Mouse (Mus musculus) embryonic facial prominence, embryonic 11.5 days (tissue): ENCODE measurements around the gene Ptpn7. TPM values are rescaled to one million over a fixed set of nuclear protein-coding genes. Genes with fewer than 3 reads are reported as not detected.

Experiments
- ATAC-seq: fragments of 200-750 bp; cut with Nextera tagmentation; replicated peaks from 2 replicates; pipeline ENCODE4 v1.8.0; 2017; ENCODE audit warnings: low read depth; ENCODE audit not compliant: insufficient number of reproducible peaks, low FRiP score, low TSS enrichment
- DNase-seq: peaks from one replicate; pipeline ENCODE4 v3.0.0-alpha.2; 2015; ENCODE audit warnings: low spot score
- H3K27ac ChIP-seq: fragments of 300-500 bp; sonication (generic); replicated peaks from 2 replicates; pipeline ENCODE4 v1.5.1; 2014; ENCODE audit warnings: mild to moderate bottlenecking, low read depth, low read length, control low read depth
- H3K27me3 ChIP-seq: fragments of 300-500 bp; sonication (generic); 2 replicates; pipeline ENCODE4 v1.6.1; 2014; ENCODE audit warnings: mild to moderate bottlenecking, low read length, moderate library complexity, mixed read lengths; ENCODE audit not compliant: control insufficient read depth, insufficient read depth
- H3K36me3 ChIP-seq: fragments of 300-500 bp; sonication (generic); replicated peaks from 2 replicates; pipeline ENCODE4 v1.6.1; 2014; ENCODE audit warnings: low read depth, mild to moderate bottlenecking, low read length, moderate library complexity, mixed read lengths; ENCODE audit not compliant: control insufficient read depth, insufficient read depth
- H3K4me1 ChIP-seq: fragments of 300-500 bp; sonication (generic); 2 replicates; pipeline ENCODE4 v1.6.1; 2014; ENCODE audit warnings: low read length, mixed read lengths; ENCODE audit not compliant: control insufficient read depth, insufficient read depth
- H3K4me2 ChIP-seq: fragments of 300-500 bp; sonication (generic); 2 replicates; pipeline ENCODE4 v1.6.1; 2014; ENCODE audit warnings: low read depth, mild to moderate bottlenecking, control low read depth, low read length, moderate library complexity
- H3K4me3 ChIP-seq: fragments of 300-500 bp; sonication (generic); 2 replicates; pipeline ENCODE4 v1.5.1; 2014; ENCODE audit warnings: low read depth, low read length, control low read depth
- H3K9ac ChIP-seq: fragments of 300-500 bp; sonication (generic); replicated peaks from 2 replicates; pipeline ENCODE4 v1.6.1; 2014; ENCODE audit warnings: mild to moderate bottlenecking, control low read depth, low read length
- H3K9me3 ChIP-seq: fragments of 300-500 bp; sonication (generic); replicated peaks from 2 replicates; pipeline ENCODE4 v1.6.1; 2016; ENCODE audit warnings: mild to moderate bottlenecking, low read length, inconsistent platforms, mixed read lengths; ENCODE audit not compliant: control insufficient read depth
- WGBS: fragments of 180-500 bp; shearing (Covaris S2); extraction: QIAGEN DNeasy Blood & Tissue Kit; methylation state at CpG from one replicate; pipeline ENCODE4 v1.1.7; 2014; 5-methylcytosine and 5-hydroxymethylcytosine counted together
- polyA plus RNA-seq: library from polyadenylated mRNA; unstranded; fragments of >200 nt; fragmentation: Nextera tagmentation; extraction: Ambion mirVana; gene quantifications from 2 replicates; pipeline ENCODE4 v1.2.1, GENCODE M21; 2014

The Ptpn7 gene
- polyA plus RNA-seq, 1 experiment from 2014 or later: 1.9 TPM

DNA sequence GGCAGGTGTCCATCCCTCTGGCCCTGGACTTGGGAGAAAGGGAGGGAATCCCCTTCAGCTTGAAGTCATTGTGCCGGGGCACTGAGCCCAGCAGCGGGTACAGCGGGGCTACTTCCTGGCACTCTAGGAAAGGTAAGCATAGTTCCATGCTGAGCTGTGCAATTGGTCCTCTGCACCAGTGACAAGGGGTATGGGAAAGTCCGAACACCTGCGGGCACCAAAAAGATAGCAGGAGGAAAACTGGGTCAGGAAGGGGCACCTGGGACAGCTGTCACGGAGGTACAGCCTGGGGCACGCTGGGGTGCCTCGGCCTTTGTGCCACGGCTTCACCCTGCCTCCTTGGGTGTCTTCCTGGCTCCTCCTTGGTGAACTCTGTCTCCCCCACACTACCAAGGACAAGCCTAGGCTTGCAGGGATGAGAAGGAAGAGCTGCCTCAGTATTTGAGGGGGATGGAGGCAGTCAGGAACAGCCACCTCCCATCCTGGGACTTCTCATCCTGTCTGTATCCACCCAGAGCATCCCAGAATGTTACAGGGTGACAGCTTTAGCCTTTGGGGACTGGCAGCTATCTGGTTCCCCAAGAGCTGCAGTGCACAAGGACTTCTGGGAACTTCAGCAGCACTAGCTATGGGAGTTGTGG is 2.8 kb upstream of the Ptpn7 start:
- Histone ChIP-seq H3K9ac (no peak overlapping the region), H3K4me2 (no peak overlapping the region), H3K27me3 (no peaks in the 10 kb centered on the region), H3K4me3 (no peak overlapping the region), H3K36me3 (no peaks in the 10 kb centered on the region), H3K27ac (no peak overlapping the region), H3K9me3 (no peaks in the 10 kb centered on the region), H3K4me1 (peaks cover 9% of the 10 kb centered on the region)
- ATAC-seq: no peak
- DNase-seq: no peak
- WGBS: 61% methylated on average over 9 of the region's 9 CpGs

DNA sequence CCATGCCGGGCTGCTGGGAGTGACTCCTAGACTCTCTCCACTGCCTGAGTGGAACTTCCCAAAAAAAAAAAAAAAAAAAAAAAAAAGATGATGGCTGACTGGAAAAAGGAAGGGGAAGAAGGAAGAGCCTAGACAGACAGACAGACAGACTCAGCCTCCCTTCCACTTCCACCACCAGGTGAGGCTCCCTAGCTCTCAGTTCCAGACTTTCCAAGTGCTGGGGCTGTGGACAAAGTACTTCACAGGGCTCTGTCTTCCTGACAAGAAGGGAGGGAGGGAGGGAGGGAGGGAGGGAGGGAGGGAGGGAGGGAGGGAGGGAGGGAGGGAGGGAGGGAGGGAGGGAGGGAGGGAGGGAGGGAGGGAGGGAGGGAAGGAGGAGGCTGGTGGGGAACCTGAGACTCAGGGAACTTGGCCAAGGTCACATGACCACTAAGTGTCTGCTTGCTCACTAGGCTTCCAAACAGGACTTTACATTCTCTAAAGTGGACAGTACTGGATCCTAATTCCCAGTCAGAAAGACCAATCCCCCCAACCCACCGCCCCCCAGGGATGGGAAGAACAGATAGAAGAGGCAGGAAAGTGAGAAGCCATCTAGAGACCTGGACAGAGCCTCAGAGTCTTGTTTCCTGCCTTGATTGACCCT is 2.0 kb upstream of the Ptpn7 start:
- DNase-seq: no peak
- no peaks in the 10 kb centered on the region for H3K36me3 ChIP-seq

DNA sequence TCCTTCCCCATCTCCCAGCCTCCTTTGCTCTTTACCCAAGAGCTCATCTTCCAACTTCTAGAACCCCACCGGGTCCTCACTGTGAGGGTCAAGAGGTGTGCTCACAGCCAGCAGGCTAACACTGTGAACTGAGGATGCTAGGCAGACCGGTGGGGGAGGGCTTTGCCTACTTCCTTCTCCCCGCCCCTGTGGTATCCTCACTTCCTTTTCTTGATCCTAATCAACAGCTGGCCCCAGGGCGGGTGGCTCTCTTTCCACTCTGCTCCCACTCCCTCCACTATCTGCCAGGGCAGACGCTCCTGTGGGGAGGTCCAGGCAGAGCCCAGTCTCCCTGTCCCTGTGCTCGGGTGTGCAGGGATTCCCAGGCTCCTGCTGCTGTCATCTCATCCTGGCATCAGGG is 1.5 kb upstream of the Ptpn7 start:
- Histone ChIP-seq H3K9ac (no peak overlapping the region), H3K36me3 (no peaks in the 10 kb centered on the region), H3K4me2 (no peak overlapping the region; the same call in 1 of the 2 replicates), H3K9me3 (no peaks in the 10 kb centered on the region), H3K4me3 (no peak overlapping the region), H3K27me3 (no peaks in the 10 kb centered on the region), H3K4me1 (peaks cover 9% of the 10 kb centered on the region), H3K27ac (no peak overlapping the region)
- 28% methylated on average over 6 of the region's 6 CpGs for WGBS
- ATAC-seq (no peak), DNase-seq (no peak)

More for the DNA sequence above, 2.0 kb upstream of the Ptpn7 start:
- no peaks in the 10 kb centered on the region for H3K9me3 ChIP-seq
- no peak for ATAC-seq
- H3K4me3 ChIP-seq: no peak overlapping the region
- H3K27me3 ChIP-seq: no peaks in the 10 kb centered on the region
- WGBS: 66% methylated on average over 2 of the region's 2 CpGs
- H3K9ac ChIP-seq: no peak overlapping the region
- H3K4me2 ChIP-seq: no peak overlapping the region
- peaks cover 9% of the 10 kb centered on the region for H3K4me1 ChIP-seq
- no peak overlapping the region for H3K27ac ChIP-seq

- Histone ChIP-seq H3K4me1 (peaks cover 5% of the 10 kb centered on the region), H3K27me3 (no peaks in the 10 kb centered on the region), H3K27ac (no peak overlapping the region), H3K4me2 (no peak overlapping the region), H3K9ac (no peak overlapping the region), H3K9me3 (no peaks in the 10 kb centered on the region), H3K36me3 (no peaks in the 10 kb centered on the region), H3K4me3 (no peak overlapping the region)
- no peak for ATAC-seq
- 65% methylated on average over 8 of the region's 8 CpGs for WGBS
- no peak for DNase-seq
Measured at GRCm38 (mm10) chr1:135131560-135131959, 940 bp upstream of the Ptpn7 start.

GRCm38 (mm10) chr1:135132893-135133369 is 431 bp downstream of the Ptpn7 start:
- H3K27me3 ChIP-seq: no peaks in the 10 kb centered on the region
- DNase-seq (no peak), ATAC-seq (no peak)
- H3K9ac ChIP-seq: no peak overlapping the region
- no peak overlapping the region for H3K4me2 ChIP-seq
- 73% methylated on average over 9 of the region's 9 CpGs for WGBS
- H3K9me3 ChIP-seq: no peaks in the 10 kb centered on the region
- H3K4me1 ChIP-seq: peaks cover 2% of the 10 kb centered on the region
- no peaks in the 10 kb centered on the region for H3K36me3 ChIP-seq
- H3K4me3 ChIP-seq: no peak overlapping the region
- no peak overlapping the region for H3K27ac ChIP-seq

DNA sequence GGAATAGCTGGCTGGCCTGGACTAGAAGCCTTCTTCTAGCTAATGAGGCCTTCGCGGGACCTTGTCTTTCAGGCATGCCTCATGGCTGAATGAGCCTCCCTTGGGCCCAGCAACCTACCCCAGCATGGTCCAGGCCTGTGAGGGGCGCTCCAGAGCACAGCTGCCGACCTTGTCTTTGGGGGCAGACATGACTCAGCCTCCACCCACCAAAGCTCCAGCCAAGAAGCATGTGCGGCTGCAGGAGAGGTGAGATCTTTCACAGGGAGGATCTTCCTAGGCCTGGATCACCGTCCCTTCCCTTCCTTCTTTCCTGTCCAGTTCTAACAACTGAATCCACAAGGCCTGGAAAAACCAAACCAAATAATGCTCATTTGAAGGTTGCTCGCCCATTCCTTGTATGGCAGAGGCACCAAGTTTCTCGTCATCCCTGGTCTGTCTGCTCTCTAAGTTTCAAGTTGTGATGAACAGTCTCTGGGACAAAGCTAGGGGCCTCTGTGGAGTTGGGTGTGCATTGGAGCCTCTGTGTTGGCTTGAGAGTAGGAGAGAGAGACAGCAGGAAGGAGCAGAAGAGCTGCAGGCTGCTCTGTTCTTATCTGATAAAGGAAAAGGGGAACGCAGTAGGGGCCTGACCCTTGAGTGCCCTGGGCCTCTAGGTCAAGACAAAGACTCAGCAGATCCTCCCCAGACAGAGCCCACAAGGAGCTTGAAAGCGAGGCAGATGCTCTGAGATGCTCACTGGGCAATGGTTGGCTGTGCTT is 1.4 kb downstream of the Ptpn7 start:
- Histone ChIP-seq H3K27ac (no peak overlapping the region), H3K4me1 (peaks cover 2% of the 10 kb centered on the region), H3K4me3 (no peak overlapping the region), H3K36me3 (no peaks in the 10 kb centered on the region), H3K4me2 (no peak overlapping the region), H3K9ac (no peak overlapping the region), H3K27me3 (no peaks in the 10 kb centered on the region), H3K9me3 (no peaks in the 10 kb centered on the region)
- whole genome bisulfite sequencing: 78% methylated on average over 10 of the region's 10 CpGs
- DNase-seq (no peak), ATAC-seq (no peak)

GRCm38 (mm10) chr1:135135111-135135787 is 2.7 kb downstream of the Ptpn7 start:
- no peak overlapping the region for H3K9ac ChIP-seq
- no peak overlapping the region for H3K4me2 ChIP-seq
- no peaks in the 10 kb centered on the region for H3K36me3 ChIP-seq
- 86% methylated on average over 8 of the region's 8 CpGs for WGBS
- H3K27ac ChIP-seq: no peak overlapping the region
- DNase-seq (no peak), ATAC-seq (no peak)
- no peaks in the 10 kb centered on the region for H3K27me3 ChIP-seq
- H3K9me3 ChIP-seq: no peaks in the 10 kb centered on the region
- H3K4me1 ChIP-seq: no peaks in the 10 kb centered on the region; the same call in none of the 2 replicates
- H3K4me3 ChIP-seq: no peak overlapping the region
